Mouse (Mus musculus) cerebellum, adult 11 months (tissue): Measurements from ENCODE around the gene Gm20388.

Experiments used
- DNase-seq: peaks from one replicate; pipeline ENCODE4 v3.0.0; 2022

The Gm20388 gene

DNA sequence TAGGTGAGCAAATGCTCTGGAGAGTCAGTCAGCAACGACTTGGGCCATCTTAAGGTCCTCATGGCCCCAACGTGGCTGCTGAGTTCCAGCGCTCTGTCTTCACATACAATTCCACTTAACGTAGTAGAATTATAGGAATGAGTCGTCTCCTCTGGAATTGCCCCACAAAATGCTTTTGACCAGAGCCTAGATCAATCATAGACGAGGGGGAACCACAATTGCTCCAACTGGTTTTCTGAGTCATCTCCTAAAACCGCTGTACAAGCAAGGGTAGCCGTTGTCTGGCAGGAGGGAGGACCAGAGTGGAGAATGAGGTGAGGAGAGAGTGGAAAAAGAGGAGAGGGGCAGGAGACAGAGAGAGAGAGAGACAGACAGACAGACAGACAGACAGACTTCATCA lies 105.3 kb downstream of the Gm20388 start:
- no peak for DNase-seq

- DNase-seq = no peak
Measured at GRCm38 (mm10) chr8:120016424-120016823, 105.8 kb downstream of the Gm20388 start.

DNA sequence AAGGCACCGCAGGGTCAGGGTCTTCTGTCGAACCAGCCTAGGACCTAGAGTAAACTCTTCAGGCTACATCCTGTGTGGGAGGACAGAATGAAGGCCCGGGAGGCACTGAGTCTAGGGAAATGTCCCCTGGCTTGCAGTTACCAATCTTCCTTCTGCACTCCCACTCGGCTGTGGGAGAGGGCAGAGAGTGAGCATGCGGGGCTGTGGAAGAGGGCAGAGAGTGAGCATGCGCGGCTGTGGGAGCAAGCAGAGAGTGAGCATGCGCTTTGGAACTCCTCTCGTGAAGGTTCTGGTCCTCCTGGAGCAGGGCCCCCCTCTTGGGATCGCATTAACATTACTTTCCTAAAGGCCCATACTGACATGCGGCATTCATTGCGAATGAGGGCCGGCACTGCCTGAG lies 106.7 kb downstream of the Gm20388 start:
- no peak for DNase-seq

- no peak for DNase-seq
Measured at GRCm38 (mm10) chr8:120017786-120018185, 107.1 kb downstream of the Gm20388 start.

DNA sequence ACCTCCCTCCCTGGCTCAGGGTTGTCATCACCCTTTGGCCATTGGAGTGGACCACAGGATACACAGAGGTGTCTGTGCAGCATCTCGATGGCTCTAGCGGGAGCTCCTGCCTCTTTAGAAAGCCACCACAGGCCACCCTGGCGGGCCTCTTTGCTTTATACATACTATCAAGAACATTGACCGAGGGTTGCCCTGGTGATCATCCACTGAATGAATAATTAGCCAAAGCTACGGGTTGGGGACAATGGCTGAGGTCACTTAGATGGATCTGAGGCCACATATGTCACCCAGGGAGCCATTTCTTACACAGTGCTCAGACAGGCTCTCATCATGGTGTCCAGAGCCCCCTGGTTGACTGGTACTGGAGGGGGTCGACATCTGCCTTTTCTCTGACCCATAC lies 107.7 kb downstream of the Gm20388 start:
- no peak for DNase-seq

GRCm38 (mm10) chr8:120019297-120019696 lies 108.7 kb downstream of the Gm20388 start:
- DNase-seq = no peak

GRCm38 (mm10) chr8:120020298-120020697 lies 109.7 kb downstream of the Gm20388 start:
- no peak for DNase-seq

DNA sequence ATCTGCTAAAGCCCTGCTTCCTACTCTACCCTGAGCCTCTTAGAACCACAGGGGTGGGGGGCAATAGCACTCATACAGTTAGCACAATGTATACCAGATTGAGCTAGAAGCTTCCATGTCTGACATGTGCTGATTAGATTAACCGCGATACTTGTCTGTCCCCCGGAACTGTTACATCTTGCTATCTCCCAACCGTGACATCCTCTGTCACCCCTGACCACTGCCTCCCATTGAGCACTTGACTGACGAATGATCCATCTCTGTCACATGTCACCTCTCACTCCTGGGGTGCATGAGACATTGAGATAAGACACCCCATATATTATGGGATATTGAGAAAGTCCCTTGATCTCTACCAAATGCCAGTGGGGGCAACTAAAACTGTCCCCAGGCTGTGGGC lies 115.6 kb downstream of the Gm20388 start:
- DNase-seq = no peak

DNA sequence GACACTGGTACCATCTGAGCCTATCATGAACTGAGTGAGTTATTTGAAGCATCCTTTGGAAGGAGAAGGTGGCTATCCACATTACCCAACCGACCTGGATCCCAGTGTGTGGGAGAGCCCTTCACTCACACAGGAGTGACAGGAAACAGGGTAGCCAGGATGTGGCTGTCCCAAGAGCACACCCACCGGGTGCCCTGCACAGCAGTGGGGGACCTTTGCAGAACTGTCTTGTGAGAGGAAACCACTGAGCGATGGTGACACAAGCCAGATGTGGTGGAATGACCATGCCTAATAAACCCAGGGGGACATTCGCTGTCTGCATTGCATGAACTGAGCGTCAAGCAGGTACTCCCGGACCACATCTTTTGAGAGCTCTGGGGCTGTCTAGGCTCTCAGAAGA lies 116.3 kb downstream of the Gm20388 start:
- no peak for DNase-seq

- DNase-seq = no peak
Measured at GRCm38 (mm10) chr8:120030447-120030846, 119.8 kb downstream of the Gm20388 start.

DNA sequence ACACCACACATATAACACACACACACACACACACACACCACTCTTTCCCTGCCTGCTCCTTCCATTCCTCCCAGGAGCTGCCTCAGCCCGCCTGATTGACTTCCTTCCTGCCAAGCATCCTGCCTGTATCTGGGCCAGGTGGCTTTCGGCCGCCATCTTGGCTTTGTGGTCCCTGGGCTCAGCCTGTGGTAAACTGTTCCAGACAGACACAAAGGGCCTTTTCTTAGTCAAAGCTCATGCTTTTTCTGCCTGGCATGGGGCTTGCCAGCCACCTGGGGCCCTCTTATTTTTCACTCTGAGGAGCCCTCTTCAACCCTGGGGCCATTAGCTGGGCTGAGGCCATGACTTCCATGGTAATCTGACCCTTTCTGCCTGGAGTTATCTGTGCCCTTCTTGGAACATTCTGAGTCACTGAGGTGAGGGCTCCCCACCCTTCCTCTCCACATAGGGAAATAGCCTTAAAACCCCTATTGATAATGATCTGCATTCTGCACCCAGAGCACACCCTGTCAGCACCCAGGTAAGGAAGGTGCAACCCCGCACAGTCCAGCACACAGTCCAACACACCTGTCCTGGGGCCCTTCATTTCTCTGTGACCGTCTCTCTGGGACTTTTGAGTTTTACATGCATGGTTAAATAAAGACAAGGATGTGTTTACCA lies 122.0 kb downstream of the Gm20388 start:
- DNase-seq = no peak

DNA sequence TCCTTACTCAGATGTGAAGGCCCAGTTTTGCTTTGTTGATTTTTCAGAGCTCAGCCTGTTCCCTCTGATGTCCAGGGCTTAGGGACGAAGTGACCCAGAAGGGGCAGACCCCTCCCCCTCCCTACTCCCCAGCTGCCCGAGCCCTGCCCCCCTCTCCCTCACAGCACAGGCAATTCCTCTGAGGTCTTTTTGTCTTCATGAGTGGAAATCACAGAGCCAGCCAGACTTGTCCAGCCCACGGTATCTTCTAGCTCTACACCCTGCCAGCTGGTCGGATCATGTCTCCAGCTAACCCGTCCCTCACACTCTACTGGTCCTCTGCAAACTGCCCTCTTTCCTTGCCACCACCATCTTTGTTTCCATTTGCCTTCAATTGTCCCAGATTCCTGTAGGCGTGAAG lies 123.8 kb downstream of the Gm20388 start:
- no peak for DNase-seq

- DNase-seq = no peak
Measured at GRCm38 (mm10) chr8:120036111-120036510, 125.5 kb downstream of the Gm20388 start.

DNA sequence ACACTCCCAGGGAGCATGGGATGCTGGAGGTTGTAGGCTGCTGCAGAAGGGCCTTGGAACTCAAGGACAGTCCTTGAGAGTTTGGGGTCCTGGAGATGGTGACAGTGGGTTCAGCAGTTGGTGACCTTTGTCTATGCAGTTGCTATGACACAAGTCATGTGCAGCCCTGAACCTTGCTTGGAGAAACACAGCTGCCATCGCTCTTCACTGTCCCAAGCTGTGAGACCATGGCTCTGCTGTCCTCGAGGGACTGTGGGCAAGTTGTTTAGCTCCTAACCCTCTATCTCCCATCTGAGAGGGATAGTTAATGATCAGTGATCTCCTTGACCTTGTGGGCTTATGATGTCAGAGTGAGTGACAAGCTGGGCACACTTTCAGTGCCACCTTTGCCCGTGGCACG lies 125.9 kb downstream of the Gm20388 start:
- DNase-seq = no peak

DNA sequence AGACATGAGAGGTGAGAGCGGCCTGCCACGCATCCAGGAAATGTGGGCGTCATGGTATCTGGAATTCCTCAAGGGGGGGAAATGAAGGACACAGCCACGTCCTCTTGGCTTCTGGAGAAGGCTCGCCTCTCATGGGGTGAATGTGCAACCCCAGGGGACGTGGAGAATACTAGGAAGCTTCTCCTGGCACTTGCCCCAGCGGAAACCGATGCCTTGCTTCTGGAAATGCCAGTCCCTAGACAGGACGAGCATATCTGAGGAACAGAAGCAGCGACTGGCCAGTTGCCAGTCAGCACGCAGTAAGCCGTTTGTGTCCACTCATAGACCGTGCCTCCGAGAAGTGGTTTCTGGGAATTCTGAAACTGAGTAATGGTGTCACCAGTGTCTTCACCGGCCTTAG lies 126.6 kb downstream of the Gm20388 start:
- no peak for DNase-seq

GRCm38 (mm10) chr8:120037611-120038010 lies 127.0 kb downstream of the Gm20388 start:
- no peak for DNase-seq

- no peak for DNase-seq
Measured at GRCm38 (mm10) chr8:120038741-120039140, 128.1 kb downstream of the Gm20388 start.

DNA sequence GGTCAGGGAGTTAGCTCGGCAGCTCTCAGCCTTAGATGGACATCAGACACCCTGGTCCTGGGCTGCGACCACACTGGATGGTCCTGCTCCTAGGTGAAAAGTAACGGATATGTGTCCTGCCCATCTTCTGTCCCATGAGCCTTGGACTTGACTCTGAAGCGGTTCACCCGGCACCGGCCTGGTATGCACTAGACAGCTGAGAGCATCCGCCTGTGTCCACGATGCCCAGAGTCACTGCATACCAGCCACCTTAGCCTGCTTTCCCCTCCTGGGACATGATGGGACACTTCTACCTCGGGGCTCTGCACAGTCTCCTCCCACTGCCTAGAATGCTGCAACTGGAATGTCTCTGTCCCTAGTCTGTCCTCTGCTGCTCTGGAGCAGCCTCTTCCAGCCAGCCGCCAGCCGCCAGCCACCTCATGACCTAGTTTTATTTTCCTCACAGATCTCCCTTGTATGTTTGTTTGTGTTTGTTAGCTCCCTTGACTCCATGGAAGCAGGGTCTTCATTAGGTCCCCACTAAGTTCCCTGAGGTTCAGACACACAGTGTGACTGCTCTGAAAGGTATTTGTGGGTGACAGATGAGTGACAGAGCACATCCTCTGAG lies 128.8 kb downstream of the Gm20388 start:
- no peak for DNase-seq

DNA sequence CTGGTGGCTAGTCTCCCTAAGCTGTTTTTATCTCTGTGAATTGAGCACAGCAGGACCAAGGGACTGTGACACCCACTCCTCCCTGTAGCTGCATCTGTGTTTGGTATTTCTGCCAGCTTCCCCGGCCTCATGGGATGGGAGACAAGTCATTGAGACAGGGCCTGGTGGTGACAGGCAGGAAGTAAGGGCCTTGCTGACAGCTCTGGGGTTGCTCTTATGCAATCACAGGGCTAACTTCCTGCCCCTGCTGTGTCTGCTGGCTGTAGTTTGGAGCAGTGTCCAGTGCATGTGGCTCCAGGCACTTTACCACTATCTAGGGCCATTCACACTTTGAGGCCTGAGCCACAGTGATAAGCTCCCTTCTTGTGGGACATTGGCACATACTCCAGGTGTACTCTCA lies 130.2 kb downstream of the Gm20388 start:
- DNase-seq = no peak

DNA sequence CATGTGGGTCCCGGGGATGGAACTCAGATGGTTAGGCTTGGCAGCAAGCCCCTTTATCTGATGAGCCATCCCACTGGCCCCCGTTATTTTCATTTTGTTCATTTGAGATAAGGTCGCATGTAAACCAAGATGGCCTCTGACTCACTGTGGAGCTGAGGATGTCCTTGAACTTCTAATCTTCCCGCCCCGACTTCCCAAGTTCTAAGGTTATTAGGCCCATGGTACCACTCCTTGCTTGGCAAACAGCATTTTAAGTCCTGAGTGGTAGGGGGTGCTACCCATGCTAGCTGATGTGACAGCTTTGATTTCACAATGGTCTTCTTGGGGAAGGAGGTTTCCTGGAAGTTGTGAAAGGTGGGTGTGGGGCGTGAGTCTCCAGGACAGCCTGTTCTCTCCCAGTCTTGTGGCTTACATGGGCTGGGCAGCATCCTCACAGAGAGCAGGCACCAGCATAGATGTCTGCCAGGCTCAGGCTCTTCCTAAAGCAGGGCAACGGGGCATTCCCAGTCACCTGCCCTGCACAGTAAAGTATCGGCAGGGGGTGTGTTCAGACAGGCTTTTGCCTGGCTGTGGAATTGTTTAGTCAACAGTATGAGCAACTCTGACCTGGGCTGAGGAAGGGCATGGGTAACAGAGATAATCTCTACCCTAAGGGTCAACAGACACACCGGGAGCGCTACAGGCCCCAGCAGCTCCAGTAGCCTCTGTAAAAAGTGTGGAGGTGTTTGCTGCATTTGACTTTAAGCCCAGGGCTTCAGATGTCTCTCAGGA lies 132.1 kb downstream of the Gm20388 start:
- no peak for DNase-seq

GRCm38 (mm10) chr8:120044907-120045306 lies 134.3 kb downstream of the Gm20388 start:
- no peak for DNase-seq

DNA sequence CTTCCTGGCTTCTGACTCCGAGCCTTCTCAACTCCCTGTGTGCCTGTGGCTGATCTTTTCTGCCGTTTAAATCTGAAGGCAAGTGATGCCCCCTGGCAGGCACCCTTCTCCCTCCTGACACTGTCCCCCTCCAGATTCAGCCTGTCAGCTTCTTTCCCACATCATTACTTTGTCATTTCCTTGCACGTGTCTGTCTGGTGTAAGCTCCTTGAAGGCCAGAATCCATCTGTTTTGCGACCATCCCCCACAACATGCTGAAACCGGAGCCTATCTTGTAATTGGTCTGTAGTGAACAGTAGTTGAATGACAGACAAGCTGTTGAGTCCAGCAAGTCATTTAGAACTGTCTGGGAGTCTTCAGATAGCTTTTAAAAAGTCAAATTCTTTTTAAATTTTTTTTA lies 134.8 kb downstream of the Gm20388 start:
- DNase-seq = no peak

- DNase-seq = peak; percentile 85
Measured at GRCm38 (mm10) chr8:120046258-120047020, 135.8 kb downstream of the Gm20388 start.

DNA sequence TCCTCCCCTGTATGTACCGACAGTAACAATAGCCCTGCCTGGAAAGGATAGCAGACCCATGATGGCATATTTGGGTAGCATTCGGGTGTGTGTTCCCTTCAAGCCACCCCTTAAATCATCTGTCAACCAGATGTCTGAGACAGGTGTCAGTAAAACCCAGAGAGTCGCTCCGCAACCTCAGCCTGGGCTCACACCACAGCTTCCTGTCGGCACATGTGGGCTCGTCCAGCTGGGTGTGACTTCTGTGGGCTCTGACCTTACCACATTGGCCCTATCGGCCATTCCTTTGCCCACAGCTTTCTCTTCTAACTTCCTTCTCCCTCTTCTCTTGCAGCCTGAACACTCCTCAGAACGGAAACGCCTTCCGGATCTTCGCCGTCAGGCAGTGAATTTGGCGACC lies 139.3 kb downstream of the Gm20388 start:
- no peak for DNase-seq
